Mouse (Mus musculus): Measurements from ENCODE around the gene Ebf4.

The Ebf4 gene

GRCm38 (mm10) chr2:130383895-130384294 is 88.9 kb downstream of the Ebf4 start:
- DNase-seq (ENCODE audit: low spot score in 2 of 2), result no peak

GRCm38 (mm10) chr2:130386212-130386611 is 91.2 kb downstream of the Ebf4 start:
- DNase-seq (ENCODE audit: low spot score in 2 of 2), result no peak

GRCm38 (mm10) chr2:130388796-130389195 is 93.8 kb downstream of the Ebf4 start:
- no peak for DNase-seq (ENCODE audit: low spot score in 2 of 2)

- DNase-seq (ENCODE audit: low spot score in 2 of 2), result no peak
Measured at GRCm38 (mm10) chr2:130390993-130391625, 96.1 kb downstream of the Ebf4 start.

- DNase-seq (ENCODE audit: low spot score in 2 of 2), result no peak
Measured at GRCm38 (mm10) chr2:130392836-130393235, 97.9 kb downstream of the Ebf4 start.

- no peak for DNase-seq (ENCODE audit: low spot score in 2 of 2)
Measured at GRCm38 (mm10) chr2:130395696-130396095, 100.7 kb downstream of the Ebf4 start.

GRCm38 (mm10) chr2:130397186-130397985 is 102.4 kb downstream of the Ebf4 start, which contains the start of gene Cpxm1:
Gene Cpxm1, minus strand, starts transcription at chr2:130397574.
- no peak for DNase-seq (ENCODE audit: low spot score in 2 of 2)

GRCm38 (mm10) chr2:130398091-130398490 is 103.1 kb downstream of the Ebf4 start:
- DNase-seq (ENCODE audit: low spot score in 2 of 2), result no peak

GRCm38 (mm10) chr2:130400046-130400445 is 105.1 kb downstream of the Ebf4 start:
- no peak for DNase-seq (ENCODE audit: low spot score in 2 of 2)

GRCm38 (mm10) chr2:130401891-130402290 is 106.9 kb downstream of the Ebf4 start:
- DNase-seq (ENCODE audit: low spot score in 2 of 2), result no peak

GRCm38 (mm10) chr2:130404939-130405338 is 110.0 kb downstream of the Ebf4 start, which contains the start of the genes Gm28372 and 1700020A23Rik:
Gene Gm28372, plus strand, starts transcription at chr2:130405239.
Gene 1700020A23Rik, plus strand, starts transcription at chr2:130405259.
- no peak for DNase-seq (ENCODE audit: low spot score in 2 of 2)

- DNase-seq (ENCODE audit: low spot score in 2 of 2), result no peak
Measured at GRCm38 (mm10) chr2:130406178-130406577, 111.2 kb downstream of the Ebf4 start, which contains the start of gene Tmem239. Gene Tmem239, plus strand, starts transcription at chr2:130406478.

GRCm38 (mm10) chr2:130408194-130408593 is 113.2 kb downstream of the Ebf4 start:
- DNase-seq (ENCODE audit: low spot score in 2 of 2), result no peak

- DNase-seq (ENCODE audit: low spot score in 2 of 2), result peak in 1 of 2 experiments; percentile 70
Measured at GRCm38 (mm10) chr2:130411558-130412495, 116.9 kb downstream of the Ebf4 start.

- DNase-seq (ENCODE audit: low spot score in 2 of 2), result no peak
Measured at GRCm38 (mm10) chr2:130412775-130413174, 117.8 kb downstream of the Ebf4 start.

- no peak for DNase-seq (ENCODE audit: low spot score in 2 of 2)
Measured at GRCm38 (mm10) chr2:130414094-130414856, 119.3 kb downstream of the Ebf4 start.
